Mouse (Mus musculus): ENCODE data around the gene Tpp1. TPM values are rescaled to one million over a fixed set of nuclear protein-coding genes. Genes with fewer than 3 reads are reported as not detected.
A peak's percentile ranks its signal among the peaks of the same experiment; 100 is the strongest.
"Not testable (repeated sequence)": the region's sequence is repeated elsewhere in the genome, so short reads cannot be mapped to it uniquely, and the experiment has no call there.

Tpp1 gene
- polyA plus RNA-seq, 1 experiment from 2014 or later = 69.5 TPM

DNA sequence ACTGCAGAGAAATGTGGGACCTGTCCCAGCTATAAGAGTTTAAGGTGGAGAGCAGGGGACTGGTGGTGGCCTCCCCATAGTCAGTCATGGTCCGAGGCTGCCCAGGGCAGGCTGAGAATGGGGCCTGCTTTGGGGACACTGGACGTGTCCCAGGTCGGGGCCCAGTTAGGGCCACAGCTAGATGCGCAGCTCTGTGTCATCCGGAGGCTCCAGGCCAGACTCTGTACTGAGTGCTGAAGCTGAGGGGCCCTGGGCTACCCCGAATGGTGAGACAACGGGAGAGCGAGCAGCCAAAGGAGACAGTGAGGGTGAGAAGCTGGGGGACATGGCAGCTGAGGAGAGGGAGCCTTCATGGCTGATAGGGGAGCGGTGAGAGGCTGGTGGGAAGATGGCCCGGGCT lies 1.2 kb upstream of the Tpp1 start:
- WGBS = 91% methylated on average over 10 of the region's 10 CpGs
- no peak overlapping the region for H3K4me2 ChIP-seq
- no peak for ATAC-seq (ENCODE audit: insufficient read depth, low FRiP score, low read depth)
- no peaks in the 10 kb centered on the region for H3K27me3 ChIP-seq (replicated peaks)
- peaks cover 41% of the 10 kb centered on the region for H3K36me3 ChIP-seq
- no peak overlapping the region for H3K9ac ChIP-seq
- H3K27ac ChIP-seq = no peak overlapping the region
- H3K9me3 ChIP-seq = no peaks in the 10 kb centered on the region
- no peak overlapping the region for H3K4me3 ChIP-seq (replicated peaks)
- peaks cover 5% of the 10 kb centered on the region for H3K4me1 ChIP-seq

DNA sequence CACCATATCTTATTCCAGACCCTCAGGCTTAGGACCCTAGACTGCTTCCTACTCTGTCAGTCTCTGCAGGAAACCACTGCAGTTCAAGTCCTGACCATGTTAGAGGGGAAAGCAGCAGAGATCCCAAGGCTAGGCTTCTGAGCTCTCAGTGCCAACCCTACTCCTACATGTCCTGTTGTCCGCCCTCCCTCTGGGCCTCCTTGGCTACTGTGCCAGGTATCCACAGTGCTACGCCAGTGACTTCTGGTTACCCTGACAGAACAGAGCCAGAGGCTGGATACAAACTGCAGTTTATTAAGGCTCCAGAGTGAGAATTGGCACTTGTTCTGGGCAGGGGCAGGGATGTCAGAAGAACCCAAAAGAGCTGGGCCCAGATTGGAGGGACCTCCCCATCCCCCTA lies 681 bp upstream of the Tpp1 start:
- H3K36me3 ChIP-seq = peaks cover 36% of the 10 kb centered on the region
- no peak for ATAC-seq (ENCODE audit: insufficient read depth, low FRiP score, low read depth)
- H3K9ac ChIP-seq = no peak overlapping the region
- 92% methylated on average over 2 of the region's 2 CpGs for WGBS
- no peak overlapping the region for H3K4me3 ChIP-seq (replicated peaks)
- H3K4me2 ChIP-seq = no peak overlapping the region
- H3K4me1 ChIP-seq = peaks cover 5% of the 10 kb centered on the region
- no peaks in the 10 kb centered on the region for H3K9me3 ChIP-seq
- no peak overlapping the region for H3K27ac ChIP-seq
- H3K27me3 ChIP-seq (replicated peaks) = no peaks in the 10 kb centered on the region

DNA sequence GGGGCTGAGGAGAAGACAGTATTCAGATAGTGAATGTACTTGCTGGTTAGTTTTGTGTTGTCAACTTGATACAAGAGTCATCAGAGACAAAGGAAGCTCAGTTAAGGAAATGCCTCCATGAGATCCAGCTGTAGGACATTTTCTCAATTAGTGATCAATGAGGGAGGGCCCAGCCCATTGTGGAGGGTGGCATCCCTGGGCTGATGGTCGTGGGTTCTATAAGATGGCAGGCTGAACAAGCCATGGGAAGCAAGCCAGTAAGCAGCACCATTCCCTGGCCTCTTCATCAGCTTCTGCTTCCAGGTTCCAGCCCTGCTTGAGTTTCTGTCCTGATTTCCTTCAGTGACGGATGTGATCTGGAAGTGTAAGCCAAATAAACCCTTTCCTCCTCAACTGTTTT lies 4.3 kb downstream of the Tpp1 start:
- Histone ChIP-seq H3K9ac (no peak overlapping the region), H3K36me3 (peaks cover 12% of the 10 kb centered on the region), H3K27me3 (replicated peaks) (no peaks in the 10 kb centered on the region), H3K4me1 (peaks cover 12% of the 10 kb centered on the region), H3K4me2 (no peak overlapping the region), H3K27ac (no peak overlapping the region), H3K9me3 (no peaks in the 10 kb centered on the region), H3K4me3 (replicated peaks) (no peak overlapping the region)
- 82% methylated on average over 2 of the region's 2 CpGs for WGBS
- ATAC-seq (ENCODE audit: insufficient read depth, low FRiP score, low read depth) = no peak

- WGBS = under 1% methylated on average over 67 of the region's 67 CpGs
- Histone ChIP-seq H3K9me3 (no peaks in the 10 kb centered on the region), H3K4me3 (replicated peaks) (peak within 1 kb of the TSS; percentile 81), H3K36me3 (peaks cover 29% of the 10 kb centered on the region), H3K4me1 (peaks cover 10% of the 10 kb centered on the region), H3K4me2 (peak within 1 kb of the TSS; percentile 85), H3K9ac (peak within 1 kb of the TSS; percentile 82), H3K27me3 (replicated peaks) (no peaks in the 10 kb centered on the region), H3K27ac (peak within 1 kb of the TSS; percentile 75)
- ATAC-seq (ENCODE audit: insufficient read depth, low FRiP score, low read depth) = peak; percentile 98
These were observed 8.0 kb downstream of the Tpp1 start, which contains the start of gene Taf10 for GRCm38 (mm10) chr7:105743926-105744590. Gene Taf10 (minus strand): TSS chr7:105744361.

DNA sequence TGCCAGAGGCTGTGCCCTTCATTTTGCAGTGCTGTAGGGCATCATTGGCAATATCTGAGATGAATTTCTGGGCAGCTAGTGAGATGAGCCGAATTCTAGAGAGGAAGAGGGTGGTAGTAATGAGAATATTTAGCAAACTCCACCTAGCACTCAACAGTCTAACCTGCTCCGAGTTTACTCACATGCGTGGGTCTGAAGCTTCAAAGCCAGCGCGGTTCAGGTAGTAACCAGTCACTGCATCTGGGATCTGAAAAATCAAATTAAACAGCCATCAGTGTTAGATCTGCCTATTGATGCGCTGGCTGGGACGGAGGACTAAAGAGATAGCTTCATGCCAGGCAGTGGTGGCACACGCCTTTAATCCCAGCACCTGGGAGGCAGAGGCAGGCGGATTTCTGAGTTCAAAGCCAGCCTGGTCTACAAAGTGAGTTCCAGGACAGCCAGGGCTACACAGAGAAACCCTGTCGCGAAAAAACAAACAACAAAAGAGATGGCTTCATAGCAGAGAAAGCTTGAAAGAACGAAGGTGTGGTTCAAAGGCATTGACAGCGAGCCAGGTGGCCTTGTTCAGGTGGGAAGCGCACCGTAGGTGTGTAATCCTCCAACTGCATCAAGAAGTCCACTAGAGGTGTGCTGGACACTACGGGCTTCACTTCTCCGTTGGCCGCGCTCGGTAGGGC lies 8.6 kb downstream of the Tpp1 start:
- H3K4me1 ChIP-seq = peaks cover 16% of the 10 kb centered on the region
- peak overlapping the region; percentile 85 for H3K4me2 ChIP-seq
- peak overlapping the region; percentile 82 for H3K9ac ChIP-seq
- H3K27me3 ChIP-seq (replicated peaks); ATAC-seq (ENCODE audit: insufficient read depth, low FRiP score, low read depth); H3K9me3 ChIP-seq: not testable (repeated sequence)
- WGBS = 33% methylated on average over 20 of the region's 20 CpGs
- H3K36me3 ChIP-seq = peaks cover 24% of the 10 kb centered on the region
- H3K4me3 ChIP-seq (replicated peaks) = peak overlapping the region; percentile 81
- H3K27ac ChIP-seq = peak overlapping the region; percentile 75

DNA sequence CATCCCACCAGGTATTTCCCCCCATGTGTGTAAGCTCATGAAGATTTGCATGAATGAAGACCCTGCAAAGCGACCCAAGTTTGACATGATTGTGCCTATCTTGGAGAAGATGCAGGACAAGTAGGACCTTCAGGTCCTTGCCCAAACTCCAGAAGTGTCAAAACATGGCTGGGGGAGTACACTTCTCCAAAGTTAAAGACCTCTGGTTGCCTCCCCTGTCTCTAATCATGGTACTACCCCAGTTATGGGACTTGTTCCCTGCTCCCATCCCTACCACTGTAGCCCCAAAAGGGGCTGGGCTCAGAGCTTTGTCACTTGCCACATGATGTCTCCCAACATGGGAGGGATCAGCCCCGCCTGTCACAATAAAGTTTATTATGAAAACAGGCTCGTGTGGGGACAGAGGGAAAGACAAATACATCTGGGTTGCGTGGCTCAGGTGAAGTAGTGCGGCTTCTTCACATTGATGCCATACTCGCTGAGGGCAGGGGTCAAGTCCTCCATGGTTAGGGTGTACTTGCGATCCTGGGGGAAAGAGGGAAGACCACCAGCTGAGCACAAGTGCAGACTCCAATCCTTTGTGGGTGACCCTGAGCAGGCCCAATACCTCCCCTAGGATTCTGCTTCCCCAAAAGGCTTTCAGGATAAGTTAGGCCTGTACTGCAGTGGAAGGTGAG lies 9.4 kb downstream of the Tpp1 start:
- WGBS = 76% methylated on average over 7 of the region's 7 CpGs
- Histone ChIP-seq H3K4me2 (peak overlapping the region; percentile 85; the same call in 1 of the 2 replicates), H3K4me1 (peaks cover 16% of the 10 kb centered on the region)

DNA sequence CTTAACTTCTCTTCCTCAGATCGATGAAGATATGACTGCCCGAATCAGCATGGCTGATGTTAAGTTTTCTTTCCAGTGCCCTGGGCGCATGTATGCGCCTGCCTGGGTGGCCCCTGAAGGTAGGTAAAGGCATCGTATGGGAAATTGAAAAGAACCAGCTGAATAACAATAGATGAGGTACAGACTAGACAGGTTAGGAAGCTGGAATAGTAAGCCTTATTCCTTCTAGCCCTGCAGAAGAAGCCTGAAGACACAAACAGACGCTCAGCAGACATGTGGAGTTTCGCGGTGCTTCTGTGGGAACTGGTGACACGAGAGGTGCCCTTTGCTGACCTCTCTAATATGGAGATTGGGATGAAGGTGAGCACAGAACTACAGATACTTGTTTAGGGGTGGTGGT lies 10.1 kb downstream of the Tpp1 start:
- WGBS = 92% methylated on average over 9 of the region's 9 CpGs
- H3K4me1 ChIP-seq = peaks cover 16% of the 10 kb centered on the region
- no peaks in the 10 kb centered on the region for H3K27me3 ChIP-seq (replicated peaks)
- H3K4me3 ChIP-seq (replicated peaks) = no peak overlapping the region
- H3K9me3 ChIP-seq = no peaks in the 10 kb centered on the region
- no peak overlapping the region for H3K27ac ChIP-seq
- no peak overlapping the region for H3K9ac ChIP-seq
- no peak for ATAC-seq (ENCODE audit: insufficient read depth, low FRiP score, low read depth)
- H3K36me3 ChIP-seq = peaks cover 24% of the 10 kb centered on the region
- no peak overlapping the region for H3K4me2 ChIP-seq

More for the DNA sequence above, 9.4 kb downstream of the Tpp1 start:
- not testable (repeated sequence) for ATAC-seq (ENCODE audit: insufficient read depth, low FRiP score, low read depth); H3K9me3 ChIP-seq; H3K9ac ChIP-seq; H3K27ac ChIP-seq; H3K27me3 ChIP-seq (replicated peaks)
- peaks cover 24% of the 10 kb centered on the region for H3K36me3 ChIP-seq
- peak overlapping the region; percentile 81; the same call in 1 of the 2 replicates for H3K4me3 ChIP-seq (replicated peaks)

DNA sequence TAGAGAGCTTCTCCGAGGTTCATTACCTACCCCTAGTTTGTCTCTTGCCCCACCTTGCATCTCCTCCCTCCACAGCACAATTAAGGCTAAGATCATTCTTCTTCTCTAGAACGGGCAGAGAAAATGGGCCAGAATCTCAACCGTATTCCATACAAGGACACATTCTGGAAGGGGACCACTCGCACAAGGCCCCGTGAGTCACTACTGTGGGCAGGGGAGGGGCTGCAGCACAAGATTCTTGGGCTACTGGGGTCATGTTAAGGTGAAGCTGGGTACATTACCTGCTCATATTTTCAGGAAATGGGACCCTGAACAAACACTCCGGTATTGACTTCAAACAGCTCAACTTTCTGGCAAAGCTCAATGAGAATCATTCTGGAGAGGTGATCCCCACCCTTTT lies 11.2 kb downstream of the Tpp1 start:
- Histone ChIP-seq H3K4me2 (no peak overlapping the region), H3K27ac (no peak overlapping the region), H3K9me3 (no peaks in the 10 kb centered on the region), H3K4me3 (replicated peaks) (no peak overlapping the region), H3K27me3 (replicated peaks) (no peaks in the 10 kb centered on the region), H3K9ac (no peak overlapping the region), H3K36me3 (peaks cover 20% of the 10 kb centered on the region), H3K4me1 (peaks cover 16% of the 10 kb centered on the region)
- no peak for ATAC-seq (ENCODE audit: insufficient read depth, low FRiP score, low read depth)
- WGBS = 69% methylated on average over 6 of the region's 6 CpGs

DNA sequence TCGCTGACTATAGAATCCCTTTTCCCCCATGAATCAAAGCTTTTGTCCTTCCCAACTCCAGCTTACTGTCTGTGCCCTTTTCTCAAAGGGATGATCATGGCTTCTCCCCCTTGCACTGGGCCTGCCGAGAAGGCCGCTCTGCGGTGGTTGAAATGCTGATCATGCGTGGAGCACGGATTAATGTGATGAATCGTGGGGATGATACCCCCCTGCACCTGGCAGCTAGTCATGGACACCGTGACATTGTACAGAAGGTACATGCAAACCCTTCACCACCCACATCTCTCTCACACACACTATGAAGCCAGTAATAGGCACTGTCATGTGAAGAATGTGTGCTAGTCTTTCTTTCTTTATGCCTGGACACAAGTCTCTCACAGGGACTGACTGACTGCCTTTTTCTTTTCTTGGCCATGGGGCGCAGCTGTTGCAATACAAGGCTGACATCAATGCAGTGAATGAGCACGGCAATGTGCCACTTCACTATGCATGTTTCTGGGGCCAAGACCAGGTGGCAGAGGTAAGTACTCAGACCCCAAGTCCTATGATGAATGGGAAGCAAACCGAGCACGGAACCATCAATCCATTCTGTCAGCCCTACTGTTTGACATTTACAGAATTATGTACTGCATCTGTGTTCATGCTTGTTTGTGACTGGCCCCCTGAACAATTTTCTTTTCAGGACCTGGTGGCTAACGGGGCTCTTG lies 11.8 kb downstream of the Tpp1 start:
- Histone ChIP-seq H3K4me3 (replicated peaks) (no peak overlapping the region), H3K4me1 (peaks cover 16% of the 10 kb centered on the region), H3K27ac (no peak overlapping the region), H3K9me3 (no peaks in the 10 kb centered on the region), H3K9ac (no peak overlapping the region), H3K36me3 (peaks cover 20% of the 10 kb centered on the region), H3K27me3 (replicated peaks) (no peaks in the 10 kb centered on the region), H3K4me2 (no peak overlapping the region)
- no peak for ATAC-seq (ENCODE audit: insufficient read depth, low FRiP score, low read depth)
- 87% methylated on average over 13 of the region's 13 CpGs for WGBS

DNA sequence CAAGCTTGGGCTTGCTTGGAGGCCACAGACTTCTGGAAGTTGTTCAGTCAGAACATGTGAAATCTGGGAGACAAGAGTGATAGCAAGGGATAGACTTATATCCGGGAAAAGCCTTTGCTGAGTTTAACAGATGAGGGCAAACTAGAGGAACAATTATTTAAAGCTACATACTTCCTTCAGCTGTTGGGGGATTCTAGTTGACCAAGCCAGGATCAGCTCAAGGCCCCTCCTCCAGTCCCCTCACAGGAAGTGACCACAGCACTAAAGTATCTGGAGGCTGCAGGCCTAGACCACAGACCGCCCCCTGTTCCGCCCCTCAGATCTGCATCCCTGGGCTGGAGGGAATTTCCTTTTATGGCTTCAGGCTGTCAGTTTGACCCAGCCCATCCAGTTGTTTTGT lies 13.1 kb downstream of the Tpp1 start:
- Histone ChIP-seq H3K4me1 (peaks cover 22% of the 10 kb centered on the region), H3K27ac (peak overlapping the region; percentile 96), H3K4me2 (peak overlapping the region; percentile 68), H3K27me3 (replicated peaks) (no peaks in the 10 kb centered on the region), H3K9ac (peak overlapping the region; percentile 16), H3K4me3 (replicated peaks) (peak overlapping the region; percentile 77), H3K9me3 (no peaks in the 10 kb centered on the region), H3K36me3 (peaks cover 25% of the 10 kb centered on the region)
- peak; percentile 51; the same call in 1 of the 2 replicates for ATAC-seq (ENCODE audit: insufficient read depth, low FRiP score, low read depth)
- WGBS = 18% methylated on average over 3 of the region's 3 CpGs

DNA sequence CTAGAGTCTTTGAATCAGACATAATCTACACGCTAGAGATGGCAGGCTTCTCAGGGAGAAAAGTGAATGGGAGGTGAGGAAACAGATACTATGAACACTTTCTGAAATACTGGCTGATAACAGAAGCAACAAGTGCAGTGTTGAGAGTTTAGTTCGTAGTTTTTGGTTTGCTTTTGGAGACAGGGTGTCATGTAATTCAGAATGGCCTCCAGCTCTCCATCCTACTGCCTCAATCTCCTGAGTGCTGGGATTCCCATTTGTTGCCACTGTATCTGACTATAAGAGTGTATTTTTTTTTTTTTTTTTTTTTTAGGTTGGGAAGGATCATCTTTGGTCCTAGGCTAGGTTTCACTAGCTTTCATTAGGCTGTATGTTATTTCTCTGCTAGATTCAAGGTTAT lies 13.7 kb downstream of the Tpp1 start:
- 68% methylated on average over 2 of the region's 2 CpGs for WGBS
- Histone ChIP-seq H3K4me3 (replicated peaks) (peak overlapping the region; percentile 77; the same call in 1 of the 2 replicates), H3K27ac (peak overlapping the region; percentile 96), H3K9ac (no peak overlapping the region), H3K4me2 (peak overlapping the region; percentile 68), H3K27me3 (replicated peaks) (no peaks in the 10 kb centered on the region), H3K36me3 (peaks cover 31% of the 10 kb centered on the region), H3K4me1 (peaks cover 22% of the 10 kb centered on the region), H3K9me3 (no peaks in the 10 kb centered on the region)
- ATAC-seq (ENCODE audit: insufficient read depth, low FRiP score, low read depth) = no peak
